Mouse (Mus musculus) embryonic facial prominence, embryonic 10.5 days (tissue): ENCODE data around the gene Mctp1. TPM values are rescaled to one million over a fixed set of nuclear protein-coding genes. Genes with fewer than 3 reads are reported as not detected.
A peak's percentile ranks its signal among the peaks of the same experiment; 100 is the strongest.
"Not testable (repeated sequence)": the region's sequence is repeated elsewhere in the genome, so short reads cannot be mapped to it uniquely, and the experiment has no call there.

Source experiments
- DNase-seq: peaks from one replicate; pipeline ENCODE4 v3.0.0-alpha.2; 2017; ENCODE audit warnings: low spot score
- H3K27ac ChIP-seq: fragments of 300-500 bp; sonication (generic); replicated peaks from 2 replicates; pipeline ENCODE4 v1.5.1; 2016; ENCODE audit warnings: mild to moderate bottlenecking
- H3K27me3 ChIP-seq: fragments of 300-500 bp; sonication (generic); replicated peaks from 2 replicates; pipeline ENCODE4 v1.6.1; 2016; ENCODE audit warnings: low read depth, mild to moderate bottlenecking; ENCODE audit not compliant: poor library complexity, severe bottlenecking
- H3K36me3 ChIP-seq: fragments of 300-500 bp; sonication (generic); replicated peaks from 2 replicates; pipeline ENCODE4 v1.6.1; 2016; ENCODE audit warnings: mild to moderate bottlenecking, moderate library complexity
- H3K4me1 ChIP-seq: fragments of 300-500 bp; sonication (generic); 2 replicates; pipeline ENCODE4 v1.6.1; 2016
- H3K4me3 ChIP-seq: fragments of 300-500 bp; sonication (generic); 2 replicates; pipeline ENCODE4 v1.5.1; 2016; ENCODE audit warnings: mild to moderate bottlenecking, moderate library complexity
- H3K9me3 ChIP-seq: fragments of 300-500 bp; sonication (generic); 2 replicates; pipeline ENCODE4 v1.6.1; 2016; ENCODE audit warnings: mild to moderate bottlenecking
- WGBS: fragments of 180-500 bp; shearing (Covaris S2); methylation state at CpG from one replicate; pipeline ENCODE4 v1.1.7; 2016; 5-methylcytosine and 5-hydroxymethylcytosine counted together
- polyA plus RNA-seq: library from polyadenylated mRNA; unstranded; fragments of >200 nt; fragmentation: Nextera tagmentation; extraction: Ambion mirVana; gene quantifications from 2 replicates; pipeline ENCODE4 v1.2.1, GENCODE M21; 2016

The Mctp1 gene
- polyA plus RNA-seq: 0.88 and 1.4 TPM in 2 replicates

GRCm38 (mm10) chr13:76383972-76384663 is at the start of gene Mctp1:
Mctp1 (plus strand) TSS chr13:76384535.
- Histone ChIP-seq H3K27ac (peak within 1 kb of the TSS; percentile 70), H3K36me3 (no peaks in the 10 kb centered on the region), H3K4me1 (peaks cover 18% of the 10 kb centered on the region), H3K27me3 (peaks cover 58% of the 10 kb centered on the region), H3K9me3 (no peaks in the 10 kb centered on the region), H3K4me3 (peak within 1 kb of the TSS; percentile 74)
- peak; percentile 81 for DNase-seq
- under 1% methylated on average over 62 of the region's 62 CpGs for WGBS

- H3K4me3 ChIP-seq, H3K27me3 ChIP-seq, H3K9me3 ChIP-seq, H3K4me1 ChIP-seq, H3K27ac ChIP-seq, DNase-seq, H3K36me3 ChIP-seq: not testable (repeated sequence)
- 78% methylated on average over 21 of the region's 21 CpGs for WGBS
Measured at GRCm38 (mm10) chr13:76345941-76346340, 38.4 kb upstream of the Mctp1 start.

GRCm38 (mm10) chr13:76358720-76359119 is 25.6 kb upstream of the Mctp1 start:
- Histone ChIP-seq H3K36me3 (no peaks in the 10 kb centered on the region), H3K4me1 (no peaks in the 10 kb centered on the region), H3K9me3 (no peaks in the 10 kb centered on the region), H3K27me3 (no peaks in the 10 kb centered on the region), H3K4me3 (no peak overlapping the region), H3K27ac (no peak overlapping the region)
- DNase-seq: no peak

- 1% methylated on average over 57 of the region's 58 CpGs for WGBS
- H3K27ac ChIP-seq: peak overlapping the region; percentile 70
Measured at GRCm38 (mm10) chr13:76384664-76385435, 515 bp downstream of the Mctp1 start.

GRCm38 (mm10) chr13:76388615-76389014 is 4.3 kb downstream of the Mctp1 start:
- Histone ChIP-seq H3K27me3 (peaks cover 36% of the 10 kb centered on the region), H3K4me3 (no peak overlapping the region), H3K4me1 (peaks cover 17% of the 10 kb centered on the region), H3K27ac (no peak overlapping the region), H3K36me3 (no peaks in the 10 kb centered on the region), H3K9me3 (no peaks in the 10 kb centered on the region)
- 76% methylated on average over 3 of the region's 3 CpGs for WGBS
- DNase-seq: no peak

More at GRCm38 (mm10) chr13:76384664-76385435, 515 bp downstream of the Mctp1 start:
- Histone ChIP-seq H3K9me3 (no peaks in the 10 kb centered on the region), H3K4me1 (peaks cover 18% of the 10 kb centered on the region), H3K36me3 (no peaks in the 10 kb centered on the region), H3K27me3 (peaks cover 58% of the 10 kb centered on the region), H3K4me3 (peak overlapping the region; percentile 74)
- peak; percentile 75 for DNase-seq

- no peaks in the 10 kb centered on the region for H3K9me3 ChIP-seq
- DNase-seq: no peak
- H3K4me3 ChIP-seq: no peak overlapping the region
- H3K36me3 ChIP-seq: no peaks in the 10 kb centered on the region
- WGBS: 70% methylated on average over 2 of the region's 2 CpGs
- H3K4me1 ChIP-seq: no peaks in the 10 kb centered on the region
- H3K27me3 ChIP-seq: peaks cover 3% of the 10 kb centered on the region
- H3K27ac ChIP-seq: no peak overlapping the region
Measured at GRCm38 (mm10) chr13:76391920-76392319, 7.6 kb downstream of the Mctp1 start.

GRCm38 (mm10) chr13:76393106-76393505 is 8.8 kb downstream of the Mctp1 start:
- 87% methylated on average over 3 of the region's 3 CpGs for WGBS
- H3K27me3 ChIP-seq: no peaks in the 10 kb centered on the region
- no peaks in the 10 kb centered on the region for H3K9me3 ChIP-seq
- H3K4me1 ChIP-seq: no peaks in the 10 kb centered on the region
- no peak overlapping the region for H3K4me3 ChIP-seq
- H3K36me3 ChIP-seq: no peaks in the 10 kb centered on the region
- no peak for DNase-seq
- H3K27ac ChIP-seq: no peak overlapping the region

- no peaks in the 10 kb centered on the region for H3K27me3 ChIP-seq
- H3K4me1 ChIP-seq: no peaks in the 10 kb centered on the region
- no peak overlapping the region for H3K27ac ChIP-seq
- H3K4me3 ChIP-seq: no peak overlapping the region
- H3K9me3 ChIP-seq: no peaks in the 10 kb centered on the region
- DNase-seq: no peak
- H3K36me3 ChIP-seq: no peaks in the 10 kb centered on the region
Measured at GRCm38 (mm10) chr13:76395906-76396305, 11.6 kb downstream of the Mctp1 start.

- Histone ChIP-seq H3K36me3 (no peaks in the 10 kb centered on the region), H3K9me3 (no peaks in the 10 kb centered on the region), H3K27ac (no peak overlapping the region), H3K4me1 (no peaks in the 10 kb centered on the region), H3K27me3 (no peaks in the 10 kb centered on the region), H3K4me3 (no peak overlapping the region)
- no peak for DNase-seq
- WGBS: 85% methylated on average over 2 of the region's 2 CpGs
Measured at GRCm38 (mm10) chr13:76409296-76409695, 25.0 kb downstream of the Mctp1 start.

- Histone ChIP-seq H3K4me1 (no peaks in the 10 kb centered on the region), H3K27ac (no peak overlapping the region), H3K4me3 (no peak overlapping the region), H3K27me3 (no peaks in the 10 kb centered on the region), H3K9me3 (no peaks in the 10 kb centered on the region), H3K36me3 (no peaks in the 10 kb centered on the region)
- no peak for DNase-seq
- 92% methylated on average over 1 of the region's 1 CpGs for WGBS
Measured at GRCm38 (mm10) chr13:76410665-76411064, 26.3 kb downstream of the Mctp1 start.

- H3K4me1 ChIP-seq: no peaks in the 10 kb centered on the region
- no peaks in the 10 kb centered on the region for H3K36me3 ChIP-seq
- H3K9me3 ChIP-seq: no peaks in the 10 kb centered on the region
- no peak overlapping the region for H3K27ac ChIP-seq
- H3K27me3 ChIP-seq: no peaks in the 10 kb centered on the region
- H3K4me3 ChIP-seq: no peak overlapping the region
- no peak for DNase-seq
Measured at GRCm38 (mm10) chr13:76415346-76415745, 31.0 kb downstream of the Mctp1 start.

- Histone ChIP-seq H3K4me3 (no peak overlapping the region), H3K9me3 (no peaks in the 10 kb centered on the region), H3K4me1 (no peaks in the 10 kb centered on the region), H3K27ac (no peak overlapping the region), H3K36me3 (no peaks in the 10 kb centered on the region), H3K27me3 (no peaks in the 10 kb centered on the region)
- no peak for DNase-seq
- 76% methylated on average over 4 of the region's 4 CpGs for WGBS
Measured at GRCm38 (mm10) chr13:76420111-76420510, 35.8 kb downstream of the Mctp1 start.

GRCm38 (mm10) chr13:76421075-76421474 is 36.7 kb downstream of the Mctp1 start:
- Histone ChIP-seq H3K36me3 (no peaks in the 10 kb centered on the region), H3K4me1 (no peaks in the 10 kb centered on the region), H3K9me3 (no peaks in the 10 kb centered on the region), H3K27ac (no peak overlapping the region), H3K4me3 (no peak overlapping the region), H3K27me3 (no peaks in the 10 kb centered on the region)
- no peak for DNase-seq
- 94% methylated on average over 1 of the region's 1 CpGs for WGBS
